Mouse (Mus musculus): Measurements from ENCODE around the gene Gm14443.
"Not testable (repeated sequence)": the region's sequence is repeated elsewhere in the genome, so short reads cannot be mapped to it uniquely, and the experiment has no call there.

Gene Gm14443

GRCm38 (mm10) chr2:175175401-175176180 is at the start of gene Gm14443:
Gm14443 (minus strand) TSS chr2:175175871.
- not testable (repeated sequence) for DNase-seq (ENCODE audit: low spot score)

GRCm38 (mm10) chr2:175206732-175207131 is 31.1 kb upstream of the Gm14443 start, which contains the start of gene Gm14391:
Gm14391 (minus strand) TSS chr2:175206917.
- not testable (repeated sequence) for DNase-seq (ENCODE audit: low spot score)

- not testable (repeated sequence) for DNase-seq (ENCODE audit: low spot score)
These were observed 3.3 kb upstream of the Gm14443 start for GRCm38 (mm10) chr2:175179008-175179407.

- DNase-seq (ENCODE audit: low spot score): no peak
These were observed 641 bp upstream of the Gm14443 start for GRCm38 (mm10) chr2:175176312-175176711.

- not testable (repeated sequence) for DNase-seq (ENCODE audit: low spot score)
These were observed 1.6 kb downstream of the Gm14443 start for GRCm38 (mm10) chr2:175174058-175174457.

GRCm38 (mm10) chr2:175172906-175173595 is 2.6 kb downstream of the Gm14443 start:
- DNase-seq (ENCODE audit: low spot score): not testable (repeated sequence)

GRCm38 (mm10) chr2:175172123-175172522 is 3.5 kb downstream of the Gm14443 start:
- DNase-seq (ENCODE audit: low spot score): no peak

GRCm38 (mm10) chr2:175166870-175167269 is 8.8 kb downstream of the Gm14443 start:
- not testable (repeated sequence) for DNase-seq (ENCODE audit: low spot score)

- not testable (repeated sequence) for DNase-seq (ENCODE audit: low spot score)
These were observed 10.6 kb downstream of the Gm14443 start for GRCm38 (mm10) chr2:175165110-175165509.

- DNase-seq (ENCODE audit: low spot score): not testable (repeated sequence)
These were observed 14.2 kb downstream of the Gm14443 start for GRCm38 (mm10) chr2:175161438-175161837.

- DNase-seq (ENCODE audit: low spot score): no peak
These were observed 17.0 kb downstream of the Gm14443 start for GRCm38 (mm10) chr2:175158642-175159041.

GRCm38 (mm10) chr2:175156696-175157095 is 19.0 kb downstream of the Gm14443 start:
- DNase-seq (ENCODE audit: low spot score): no peak

- not testable (repeated sequence) for DNase-seq (ENCODE audit: low spot score)
These were observed 33.7 kb downstream of the Gm14443 start, which contains the start of gene Gm14399 for GRCm38 (mm10) chr2:175141993-175142295. Gm14399 (minus strand) TSS chr2:175142012.

GRCm38 (mm10) chr2:175141118-175141992 is 34.3 kb downstream of the Gm14443 start:
- not testable (repeated sequence) for DNase-seq (ENCODE audit: low spot score)

GRCm38 (mm10) chr2:175140624-175141023 is 35.0 kb downstream of the Gm14443 start:
- not testable (repeated sequence) for DNase-seq (ENCODE audit: low spot score)

Data from ovary, postnatal 14 days (tissue).